Mouse (Mus musculus): ENCODE data around the gene Tnnt2. TPM values are rescaled to one million over a fixed set of nuclear protein-coding genes. Genes with fewer than 3 reads are reported as not detected.

The Tnnt2 gene
- polyA plus RNA-seq, 2 experiments = 104 to 108 TPM

DNA sequence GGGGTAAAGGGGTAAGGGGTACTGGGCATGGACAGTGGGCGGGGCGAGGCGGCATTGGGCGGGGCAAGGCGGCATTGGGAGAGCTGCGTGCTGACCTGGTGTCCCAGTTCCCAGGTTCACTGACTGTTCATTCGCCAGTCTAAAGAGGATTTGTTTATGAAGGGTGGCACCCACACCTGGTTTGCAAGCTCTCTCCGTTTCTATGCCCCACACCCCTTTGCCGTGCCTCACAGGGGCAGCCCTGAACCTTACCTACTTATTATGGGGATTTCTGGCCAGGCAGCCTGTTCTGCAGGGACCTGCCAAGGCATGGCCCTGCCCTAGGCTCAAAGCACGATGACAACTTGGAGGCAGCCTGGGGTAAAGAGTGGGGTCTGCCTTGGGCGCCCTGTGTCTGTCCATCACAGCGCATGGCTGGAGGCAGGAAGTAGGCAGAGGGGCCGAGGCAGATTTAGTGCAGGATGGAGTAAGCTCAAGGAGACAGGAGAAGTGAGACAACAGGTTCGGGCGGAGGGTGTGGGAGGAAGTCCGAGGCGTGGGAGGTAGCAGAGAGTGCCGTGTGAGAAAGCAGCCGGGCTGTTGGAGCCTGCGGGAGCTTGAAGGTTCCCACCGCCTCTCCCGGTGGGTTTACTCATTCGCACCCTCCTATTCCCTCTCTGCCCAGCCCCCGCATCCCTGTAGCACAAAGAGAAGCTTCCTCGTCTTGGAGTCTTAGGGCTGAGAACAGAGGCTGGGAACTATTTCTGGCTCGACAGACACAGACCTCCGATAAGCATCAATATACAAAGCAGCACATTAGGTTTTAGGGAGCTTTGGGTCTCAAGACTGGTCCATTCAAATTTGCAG is 42.6 kb upstream of the Tnnt2 start:
- ATAC-seq (ENCODE audit: low FRiP score, low read depth) = 0 out of 2 replicates have a peak, but pooled peaks have one; percentile 3

DNA sequence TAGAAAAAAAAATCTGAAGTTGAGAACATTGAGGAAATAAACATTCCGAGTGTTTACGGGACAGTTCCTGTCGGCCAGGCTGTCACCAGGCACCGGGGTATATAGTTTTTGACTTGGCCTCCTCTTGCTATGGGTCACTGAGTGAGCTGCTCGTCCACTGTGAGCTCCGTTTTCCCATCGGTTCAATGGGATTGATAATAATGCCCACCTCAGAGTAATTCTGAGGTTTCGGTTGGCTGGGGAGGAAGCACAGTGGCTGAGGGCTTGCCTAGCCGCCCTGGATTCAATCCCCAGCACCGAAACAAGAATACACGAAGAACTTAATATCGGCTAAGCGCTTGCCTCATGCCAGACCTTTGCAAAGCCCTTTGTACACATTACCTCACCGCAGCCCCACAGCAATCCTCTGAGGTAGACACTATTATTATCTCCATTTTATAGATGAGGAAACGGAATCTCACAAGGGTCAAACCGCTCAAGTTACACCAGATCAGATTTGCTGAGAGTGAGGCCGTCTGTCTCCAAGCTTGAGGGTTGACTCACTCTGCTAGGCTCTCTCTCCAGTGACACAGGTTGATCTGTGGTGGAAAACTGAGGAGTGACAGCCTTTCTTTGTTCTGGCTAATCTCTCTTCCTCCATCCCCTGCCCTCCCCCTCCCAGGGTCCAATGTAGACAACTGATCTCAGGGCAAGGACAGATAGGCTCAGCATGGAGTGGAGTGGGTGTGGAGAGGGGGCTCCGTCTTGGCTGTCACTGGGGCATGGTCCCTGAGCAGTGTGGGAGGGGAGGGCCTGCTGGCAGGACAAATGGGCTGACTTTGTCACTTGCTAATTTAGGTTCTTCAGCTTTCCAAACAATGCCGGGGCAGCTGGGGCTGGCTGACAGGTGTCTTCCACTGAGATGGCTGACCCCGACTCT is 41.7 kb upstream of the Tnnt2 start:
- DNase-seq (ENCODE audit: low spot score) (peak; percentile 22), ATAC-seq (ENCODE audit: low FRiP score, low read depth) (peak; percentile 68)
- 33% methylated on average over 20 of the region's 20 CpGs for WGBS
- no peak overlapping the region for H3K9ac ChIP-seq (ENCODE audit: low read depth, low read length, severe bottlenecking)
- H3K4me1 ChIP-seq (ENCODE audit: control insufficient read depth, insufficient read depth, low read length) = peaks cover 22% of the 10 kb centered on the region
- no peaks in the 10 kb centered on the region for H3K36me3 ChIP-seq (ENCODE audit: control insufficient read depth, insufficient read depth, low read length)
- no peak for TF ChIP-seq POLR2A (IDR thresholded peaks at IDR 0.05; ENCODE audit: borderline replicate concordance, extremely low read depth, insufficient read depth, insufficient read length)
- peak overlapping the region; percentile 44; the same call in 1 of the 2 replicates for H3K4me2 ChIP-seq (replicated peaks; ENCODE audit: low read depth, low read length, severe bottlenecking)
- H3K9me3 ChIP-seq (ENCODE audit: control insufficient read depth, low read length) = no peaks in the 10 kb centered on the region
- H3K4me3 ChIP-seq (replicated peaks; ENCODE audit: low read length) = no peak overlapping the region
- no peak overlapping the region for H3K27ac ChIP-seq (replicated peaks; ENCODE audit: low read depth, low read length)
- no peaks in the 10 kb centered on the region for H3K27me3 ChIP-seq (ENCODE audit: control insufficient read depth, insufficient read depth, low read length)

More for the DNA sequence above, 42.6 kb upstream of the Tnnt2 start:
- no peak overlapping the region for H3K27ac ChIP-seq (replicated peaks; ENCODE audit: low read depth, low read length)
- peak overlapping the region; percentile 19 for H3K4me3 ChIP-seq (replicated peaks; ENCODE audit: low read length)
- DNase-seq (ENCODE audit: low spot score) = no peak
- peak overlapping the region; percentile 44 for H3K4me2 ChIP-seq (replicated peaks; ENCODE audit: low read depth, low read length, severe bottlenecking)
- peaks cover 14% of the 10 kb centered on the region for H3K4me1 ChIP-seq (ENCODE audit: control insufficient read depth, insufficient read depth, low read length)
- 8% methylated on average over 21 of the region's 27 CpGs for WGBS
- no peaks in the 10 kb centered on the region for H3K27me3 ChIP-seq (ENCODE audit: control insufficient read depth, insufficient read depth, low read length)
- H3K36me3 ChIP-seq (ENCODE audit: control insufficient read depth, insufficient read depth, low read length) = no peaks in the 10 kb centered on the region
- no peak for TF ChIP-seq POLR2A (IDR thresholded peaks at IDR 0.05; ENCODE audit: borderline replicate concordance, extremely low read depth, insufficient read depth, insufficient read length)
- no peaks in the 10 kb centered on the region for H3K9me3 ChIP-seq (ENCODE audit: control insufficient read depth, low read length)
- peak overlapping the region; percentile 28; the same call in 1 of the 2 replicates for H3K9ac ChIP-seq (ENCODE audit: low read depth, low read length, severe bottlenecking)

DNA sequence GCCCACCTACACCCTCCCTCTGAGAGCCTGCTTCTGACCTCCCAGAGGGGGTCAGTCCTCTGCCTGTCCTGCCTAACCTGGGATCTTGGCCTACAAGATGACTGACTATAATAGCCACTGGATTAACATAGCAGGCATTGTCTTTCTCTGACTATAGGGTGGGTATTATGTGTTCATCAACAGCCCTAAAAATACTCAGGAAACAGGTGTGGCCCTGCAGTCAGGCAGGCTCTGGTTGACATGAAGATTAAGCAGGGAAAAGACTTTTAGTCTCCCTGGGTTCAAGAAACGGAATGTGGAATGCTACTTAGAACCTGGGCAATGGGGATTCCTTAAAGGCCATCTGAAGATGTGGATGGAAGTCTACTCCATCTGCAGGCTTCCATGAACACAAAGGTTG is 37.7 kb upstream of the Tnnt2 start:
- H3K9me3 ChIP-seq (ENCODE audit: control insufficient read depth, low read length) = no peaks in the 10 kb centered on the region
- no peaks in the 10 kb centered on the region for H3K27me3 ChIP-seq (ENCODE audit: control insufficient read depth, insufficient read depth, low read length)
- no peak overlapping the region for H3K4me2 ChIP-seq (replicated peaks; ENCODE audit: low read depth, low read length, severe bottlenecking)
- peaks cover 33% of the 10 kb centered on the region for H3K4me1 ChIP-seq (ENCODE audit: control insufficient read depth, insufficient read depth, low read length)
- H3K36me3 ChIP-seq (ENCODE audit: control insufficient read depth, insufficient read depth, low read length) = no peaks in the 10 kb centered on the region
- 88% methylated on average over 1 of the region's 1 CpGs for WGBS
- H3K9ac ChIP-seq (ENCODE audit: low read depth, low read length, severe bottlenecking) = no peak overlapping the region
- H3K27ac ChIP-seq (replicated peaks; ENCODE audit: low read depth, low read length) = no peak overlapping the region
- no peak overlapping the region for H3K4me3 ChIP-seq (replicated peaks; ENCODE audit: low read length)
- TF ChIP-seq POLR2A (IDR thresholded peaks at IDR 0.05; ENCODE audit: borderline replicate concordance, extremely low read depth, insufficient read depth, insufficient read length) = no peak
- no peak for ATAC-seq (ENCODE audit: low FRiP score, low read depth)
- DNase-seq (ENCODE audit: low spot score) = no peak

DNA sequence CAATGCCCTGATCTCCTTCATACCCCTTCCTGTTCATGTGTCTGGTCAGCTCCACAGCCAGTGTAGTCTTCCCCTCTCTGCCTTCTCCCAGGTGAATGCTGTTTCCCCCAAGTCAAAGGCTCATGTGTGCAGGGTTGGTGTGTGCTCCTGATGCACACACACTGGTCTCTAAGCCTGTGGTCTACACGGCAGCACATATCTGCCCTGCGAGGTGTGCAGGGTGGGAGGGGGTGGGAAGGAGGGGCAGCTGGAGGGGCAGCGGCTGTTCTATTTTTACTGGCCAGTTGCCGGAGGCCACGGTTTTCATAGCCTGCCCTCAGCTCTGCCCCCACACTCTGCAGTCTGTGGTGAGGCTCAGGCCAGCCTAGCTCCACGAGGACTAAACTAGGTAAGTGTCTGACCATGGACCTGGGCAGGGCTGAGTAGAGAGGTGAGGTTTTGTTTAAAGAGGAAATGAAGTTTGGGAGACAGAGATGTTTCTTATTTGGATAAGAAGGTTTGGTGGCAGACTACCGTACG is 37.0 kb upstream of the Tnnt2 start:
- peak overlapping the region; percentile 14; the same call in 1 of the 2 replicates for H3K4me3 ChIP-seq (replicated peaks; ENCODE audit: low read length)
- WGBS = 32% methylated on average over 8 of the region's 8 CpGs
- no peak overlapping the region for H3K27ac ChIP-seq (replicated peaks; ENCODE audit: low read depth, low read length)

More for the DNA sequence above, 37.0 kb upstream of the Tnnt2 start:
- ATAC-seq (ENCODE audit: low FRiP score, low read depth) = peak; percentile 17; the same call in 1 of the 2 replicates
- peaks cover 28% of the 10 kb centered on the region for H3K4me1 ChIP-seq (ENCODE audit: control insufficient read depth, insufficient read depth, low read length)
- H3K36me3 ChIP-seq (ENCODE audit: control insufficient read depth, insufficient read depth, low read length) = no peaks in the 10 kb centered on the region
- H3K27me3 ChIP-seq (ENCODE audit: control insufficient read depth, insufficient read depth, low read length) = no peaks in the 10 kb centered on the region
- no peak overlapping the region for H3K9ac ChIP-seq (ENCODE audit: low read depth, low read length, severe bottlenecking)
- no peak for TF ChIP-seq POLR2A (IDR thresholded peaks at IDR 0.05; ENCODE audit: borderline replicate concordance, extremely low read depth, insufficient read depth, insufficient read length)
- H3K9me3 ChIP-seq (ENCODE audit: control insufficient read depth, low read length) = no peaks in the 10 kb centered on the region
- no peak overlapping the region for H3K4me2 ChIP-seq (replicated peaks; ENCODE audit: low read depth, low read length, severe bottlenecking)
- no peak for DNase-seq (ENCODE audit: low spot score)

Measured in limb, embryonic 14.5 days (tissue).